Mouse (Mus musculus) left cerebral cortex, postnatal 10 days (tissue): ENCODE results near the gene Mcm6. TPM values are rescaled to one million over a fixed set of nuclear protein-coding genes. Genes with fewer than 3 reads are reported as not detected.
"Not testable (repeated sequence)": the region's sequence is repeated elsewhere in the genome, so short reads cannot be mapped to it uniquely, and the experiment has no call there.

ENCODE experiments used
- DNase-seq, 2 experiments: peaks; one replicate each; pipeline ENCODE4 v3.0.0; 2021 to 2022; ENCODE audit warnings: low spot score in 2 of 2, mixed read lengths in 1 of 2; ENCODE audit errors: extremely low spot score in 1 of 2
- intact Hi-C: fragments of 180-260 bp; cut with DNase I; formaldehyde crosslinking; loops from one replicate; pipeline ENCODE4 v1.15.1; 2025
- total RNA-seq, 2 experiments: library from RNA; stranded (reverse); gene quantifications; 2 replicates each; pipeline ENCODE4 v1.2.3; 2021

The Mcm6 gene
- total RNA-seq, 2 experiments from 2014 or later = 14.6 to 15.6 TPM

DNA sequence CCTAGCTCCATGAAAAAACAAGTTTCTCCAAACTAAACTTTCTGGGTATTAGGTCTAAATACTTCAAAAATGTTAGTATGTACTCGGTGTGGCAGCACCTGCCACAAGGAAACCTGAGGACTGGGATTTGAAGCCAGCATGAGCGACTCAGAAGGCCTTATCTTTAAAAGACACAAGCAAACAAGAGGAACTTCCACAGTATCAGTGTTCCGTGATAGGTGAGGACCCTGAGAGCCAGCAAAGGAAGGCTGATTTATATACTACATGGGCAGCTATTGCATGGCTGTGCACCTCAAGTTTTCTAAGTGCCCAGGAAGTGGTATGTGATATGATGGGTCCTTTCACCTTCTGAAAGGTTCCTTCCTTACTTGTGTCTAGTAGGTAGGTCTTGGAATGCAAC, 6.4 kb downstream of the Mcm6 start:
- intact Hi-C loops = no loop called here
- no peak for DNase-seq

- intact Hi-C loops = no loop called here
- DNase-seq = no peak
Measured at GRCm38 (mm10) chr1:128344232-128344631, 15.2 kb downstream of the Mcm6 start.

GRCm38 (mm10) chr1:128337708-128338320, 21.6 kb downstream of the Mcm6 start:
- intact Hi-C loops = no loop called here
- DNase-seq = no peak

DNA sequence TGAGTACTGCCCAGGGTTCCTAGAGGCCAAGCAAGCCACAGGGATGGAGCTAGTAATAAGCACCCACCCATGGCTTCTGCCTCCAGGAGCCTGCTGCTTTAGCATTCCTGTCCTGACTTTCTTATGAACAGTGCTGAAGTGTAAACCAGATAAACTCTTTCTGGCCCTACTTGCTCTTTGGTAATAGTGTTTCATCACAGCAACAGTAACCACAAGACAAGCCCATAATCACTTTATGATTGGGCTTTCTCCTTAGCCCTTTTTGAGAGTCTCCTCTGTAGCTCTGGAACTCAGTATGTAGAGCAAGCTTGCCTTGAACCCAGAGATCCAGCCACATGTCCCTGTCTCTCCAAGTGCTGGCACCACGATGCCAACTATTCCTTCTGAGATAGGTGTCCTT, 29.2 kb downstream of the Mcm6 start:
- no peak for DNase-seq
- intact Hi-C loops = no loop called here

GRCm38 (mm10) chr1:128328218-128328617, 31.2 kb downstream of the Mcm6 start, which contains the start of gene Lct:
Gene Lct, minus strand, starts transcription at chr1:128328318.
- intact Hi-C loops = no loop called here
- no peak for DNase-seq

DNA sequence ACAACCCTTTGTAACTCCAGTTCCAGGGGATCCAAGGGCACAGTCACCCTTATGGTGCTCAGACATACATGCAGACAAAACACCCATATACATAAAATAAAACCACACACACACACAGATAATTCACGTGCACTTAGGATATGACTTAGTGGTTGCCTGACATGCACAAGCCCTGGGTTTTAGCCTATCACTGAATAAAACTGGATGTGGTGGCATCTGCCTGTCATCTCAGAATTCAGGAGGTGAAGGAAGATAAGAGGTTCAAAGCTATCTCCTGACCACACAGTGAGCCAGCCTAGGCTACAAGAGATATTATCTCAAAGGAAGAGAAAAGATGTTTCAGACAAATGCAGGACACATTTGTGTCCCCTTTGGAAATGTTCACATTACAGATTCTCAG, 32.3 kb downstream of the Mcm6 start:
- intact Hi-C loops = no loop called here
- DNase-seq = no peak

DNA sequence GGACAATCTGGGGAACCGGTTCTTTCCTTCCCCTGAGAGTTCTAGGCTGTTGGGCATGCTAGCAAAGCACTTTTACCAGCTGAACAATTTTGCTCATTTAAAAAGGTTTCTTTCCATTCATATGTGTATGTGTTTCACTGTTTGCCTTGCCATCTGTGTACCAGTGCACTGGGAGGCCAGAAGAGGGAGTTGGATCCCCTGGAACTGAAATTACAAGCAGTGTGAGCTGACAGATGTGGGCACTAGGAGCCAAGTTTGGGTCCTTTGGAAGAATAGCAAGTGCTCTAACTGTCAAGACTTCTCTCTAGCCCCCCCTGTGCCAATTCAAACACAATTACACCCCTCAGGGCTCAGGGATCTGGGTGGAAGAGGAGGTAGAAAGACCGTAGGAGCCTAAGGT, 34.7 kb downstream of the Mcm6 start:
- no peak for DNase-seq

GRCm38 (mm10) chr1:128323026-128323643, 36.3 kb downstream of the Mcm6 start:
- intact Hi-C loops = no loop called here
- no peak for DNase-seq

More for the DNA sequence above, 34.7 kb downstream of the Mcm6 start:
- intact Hi-C loops = no loop called here

DNA sequence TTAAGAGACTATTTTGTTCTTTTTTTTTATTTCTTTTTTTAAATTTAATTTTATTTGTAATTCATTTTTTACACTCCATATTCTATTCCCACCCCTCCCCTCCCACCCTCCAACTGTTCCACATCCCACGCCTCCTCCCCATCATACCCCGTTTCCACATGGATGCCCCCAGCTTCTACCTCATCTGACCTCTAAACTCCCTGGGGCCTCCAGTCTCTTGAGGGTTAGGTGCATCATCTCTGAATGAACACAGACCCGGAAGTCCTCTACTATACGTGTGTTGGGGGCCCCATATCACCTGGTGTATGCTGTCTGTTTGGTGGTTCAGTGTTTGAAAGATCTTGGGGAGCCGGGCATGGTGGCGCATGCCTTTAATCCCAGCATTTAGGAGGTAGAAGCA, 40.2 kb downstream of the Mcm6 start:
- intact Hi-C loops, DNase-seq: not testable (repeated sequence)

GRCm38 (mm10) chr1:128314665-128315064, 44.8 kb downstream of the Mcm6 start:
- intact Hi-C loops = no loop called here
- DNase-seq = no peak

- intact Hi-C loops = no loop called here
- DNase-seq = no peak
Measured at GRCm38 (mm10) chr1:128309043-128309442, 50.4 kb downstream of the Mcm6 start.

DNA sequence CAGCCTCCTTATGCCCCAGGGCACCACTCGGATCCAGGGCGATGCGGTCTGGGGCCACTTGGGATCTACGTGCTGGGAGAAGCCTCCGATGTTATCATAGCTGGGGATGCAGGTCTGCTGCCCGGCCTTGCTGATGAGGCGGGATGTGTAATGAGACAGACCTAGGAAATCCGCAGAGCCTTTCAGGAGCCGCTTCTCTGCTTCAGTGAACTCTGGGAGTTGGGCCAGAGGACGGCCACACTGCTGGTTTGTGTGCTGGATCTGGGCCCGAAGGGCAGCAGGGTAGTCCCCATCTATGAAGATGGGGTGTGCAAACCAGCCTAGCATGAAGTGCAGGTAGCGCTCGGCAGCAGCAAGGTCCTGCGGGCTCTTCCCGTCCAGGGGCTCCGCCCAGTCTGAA, 55.6 kb downstream of the Mcm6 start:
- DNase-seq = peak; percentile 35 to 36

DNA sequence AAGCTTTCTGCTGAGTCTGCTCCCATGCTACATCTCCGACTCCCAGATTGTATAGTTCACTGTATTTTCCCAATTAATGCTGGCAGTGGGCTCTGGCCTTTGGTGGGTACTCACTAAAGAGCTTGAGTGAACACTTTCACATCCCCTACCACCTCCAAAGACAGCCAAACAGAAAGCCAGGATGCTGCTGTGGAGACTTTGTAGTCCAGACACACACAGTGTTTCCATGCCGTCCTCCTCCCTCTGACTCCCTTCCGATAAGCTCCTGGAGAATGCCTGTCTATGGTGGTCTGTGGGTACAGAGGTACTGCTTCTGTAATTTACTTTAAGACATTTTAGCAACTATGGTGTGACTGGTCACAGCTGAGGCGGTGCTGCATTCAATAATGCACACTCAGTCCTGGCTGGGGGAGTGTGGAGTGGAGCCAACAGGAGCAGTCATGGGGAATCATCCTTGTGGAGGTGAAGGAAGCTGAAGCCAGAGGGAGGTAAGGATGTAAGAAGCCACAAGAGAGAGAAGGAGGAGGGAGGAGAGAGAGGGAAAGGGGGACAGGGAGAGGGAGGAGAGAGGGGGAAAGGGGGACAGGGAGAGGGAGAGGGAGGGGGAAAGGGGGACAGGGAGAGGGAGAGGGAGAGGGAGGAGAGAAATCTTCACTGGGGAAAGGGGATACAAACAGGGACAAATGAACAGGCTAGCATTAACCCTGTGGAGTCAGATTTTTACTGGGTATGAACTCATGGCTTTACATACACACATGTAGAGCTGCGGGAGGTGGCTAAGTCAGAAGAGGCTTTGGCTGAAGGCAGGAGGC, 63.5 kb downstream of the Mcm6 start:
- intact Hi-C loops = no loop called here

More for the DNA sequence above, 55.6 kb downstream of the Mcm6 start:
- intact Hi-C loops = no loop called here

DNA sequence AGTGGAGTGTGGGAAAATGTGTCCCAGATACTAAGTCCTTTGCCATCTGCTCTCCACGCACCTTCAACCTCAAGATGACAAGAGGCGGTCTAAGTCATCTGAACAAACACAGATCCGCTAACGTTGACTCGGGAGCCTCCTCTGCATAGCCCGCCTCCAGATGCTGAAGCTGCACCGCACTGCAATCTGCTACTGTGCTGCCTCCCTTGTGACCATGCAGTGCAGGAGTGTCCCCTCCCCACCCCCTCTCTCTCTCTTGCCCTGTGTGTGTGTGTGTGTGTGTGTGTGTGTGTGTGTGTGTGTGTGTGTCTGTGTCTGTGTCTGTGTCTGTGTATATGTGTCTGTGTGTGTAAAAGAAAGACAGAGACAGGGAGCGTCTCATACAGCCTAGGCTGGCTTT, 64.2 kb downstream of the Mcm6 start:
- DNase-seq = no peak
- intact Hi-C loops = no loop called here

More for the DNA sequence above, 63.5 kb downstream of the Mcm6 start:
- DNase-seq = no peak

GRCm38 (mm10) chr1:128293524-128293923, 65.9 kb downstream of the Mcm6 start:
- intact Hi-C loops = no loop called here
- DNase-seq = no peak

DNA sequence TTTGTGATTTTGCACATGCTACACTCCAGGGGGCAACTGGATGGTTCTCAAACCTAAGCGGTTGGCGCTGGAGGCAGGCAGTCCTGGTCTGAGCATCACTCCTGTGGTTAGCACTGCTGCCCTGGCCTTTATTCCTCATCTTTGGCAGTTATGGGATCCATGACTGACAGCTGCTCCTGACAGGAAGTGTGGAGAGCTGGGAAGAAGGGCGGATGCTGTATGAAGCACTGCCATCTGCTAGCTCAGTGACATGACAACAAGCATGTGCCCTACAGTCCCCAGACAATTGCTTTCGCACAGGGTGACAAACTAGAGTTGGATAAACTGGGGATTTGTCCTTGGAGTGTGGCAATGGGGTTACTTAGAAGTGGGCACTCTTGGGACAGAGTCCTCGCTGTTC, 69.2 kb downstream of the Mcm6 start:
- intact Hi-C loops = no loop called here
- DNase-seq = no peak

DNA sequence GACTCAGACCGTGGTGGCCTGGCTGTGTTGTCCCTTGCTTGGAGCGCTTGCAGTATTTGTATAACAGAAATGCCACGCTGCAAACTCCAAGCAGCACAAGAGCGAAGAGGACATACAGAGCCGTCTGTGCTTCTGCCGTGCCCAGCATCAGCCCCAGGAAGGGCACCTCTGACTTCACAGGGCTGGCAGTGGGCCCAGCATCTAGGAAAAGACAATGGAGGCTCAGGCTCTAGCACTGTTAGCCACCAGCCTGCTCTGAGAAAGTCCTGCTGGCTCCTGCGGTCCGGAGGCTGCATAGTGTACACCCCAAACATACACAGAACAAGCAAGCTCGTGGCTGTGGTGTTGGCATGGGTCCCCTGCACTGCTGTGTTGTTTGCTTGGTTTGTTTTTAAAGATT, 74.3 kb downstream of the Mcm6 start:
- intact Hi-C loops = no loop called here
- DNase-seq = no peak

GRCm38 (mm10) chr1:128284157-128284690, 75.2 kb downstream of the Mcm6 start:
- no peak for DNase-seq
- intact Hi-C loops = no loop called here

DNA sequence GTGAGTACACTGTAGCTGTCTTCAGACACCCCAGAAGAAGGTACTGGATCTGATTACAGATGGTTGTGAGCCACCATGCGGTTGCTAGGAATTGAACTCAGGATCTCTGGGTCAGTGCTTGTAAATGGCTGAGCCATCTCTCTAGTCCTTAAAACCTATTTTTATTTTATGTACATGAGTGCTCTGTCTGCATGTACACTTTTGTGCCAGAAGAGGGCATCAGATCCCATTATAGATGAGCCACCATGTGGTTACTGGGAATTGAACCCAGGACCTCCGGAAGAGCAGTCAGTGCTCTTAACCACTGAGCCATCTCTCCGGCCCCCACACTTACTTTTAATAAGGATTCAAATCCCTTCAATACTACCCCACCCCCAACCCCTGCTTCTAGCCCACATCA, 76.5 kb downstream of the Mcm6 start:
- no peak for DNase-seq
- intact Hi-C loops = no loop called here

DNA sequence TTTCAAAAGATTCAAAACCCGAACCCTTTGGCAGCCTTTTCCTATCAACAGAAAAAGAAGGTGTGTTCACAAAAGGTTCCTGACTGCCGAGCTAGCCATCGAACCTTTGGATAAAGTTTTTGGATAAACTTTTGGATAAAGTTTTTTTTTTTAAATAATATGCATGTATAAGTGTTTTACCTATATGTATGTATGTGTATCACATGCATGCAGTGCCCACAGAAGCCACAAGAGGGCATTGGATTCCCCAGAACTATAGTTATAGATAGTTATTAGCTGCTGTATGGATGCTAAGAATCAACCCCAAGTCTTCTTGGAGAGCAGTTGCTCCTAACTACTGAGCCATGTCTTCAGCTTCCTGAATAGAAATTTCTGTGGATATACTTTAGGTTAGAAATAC, 77.7 kb downstream of the Mcm6 start:
- intact Hi-C loops = no loop called here
- DNase-seq = no peak
